Mouse (Mus musculus) skeletal muscle tissue, adult 2 months (tissue): ENCODE results near the gene Nxpe5.

Experiments
- DNase-seq: peaks from one replicate; pipeline ENCODE4 v3.0.0-alpha.2; 2012; ENCODE audit warnings: low read depth, low spot score

Nxpe5 gene

DNA sequence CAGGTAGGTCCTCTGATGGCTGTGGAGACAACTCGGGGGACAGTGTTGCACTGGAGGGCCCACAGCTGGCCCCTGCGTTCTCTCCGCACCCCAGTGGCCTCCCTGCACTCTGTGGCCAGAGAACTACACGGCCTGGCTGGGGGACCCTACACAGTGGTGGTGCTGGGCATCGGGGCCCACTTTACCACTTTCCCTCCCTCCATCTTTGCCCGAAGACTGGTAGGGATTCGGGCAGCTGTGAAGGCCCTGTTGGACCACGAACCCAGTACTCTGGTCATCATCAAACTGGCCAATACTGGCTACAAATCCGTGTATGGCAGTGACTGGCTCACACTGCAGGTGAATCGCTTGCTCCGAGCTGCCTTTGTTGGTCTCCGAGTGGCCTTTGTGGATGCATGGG lies 25.4 kb downstream of the Nxpe5 start:
- DNase-seq: no peak

GRCm38 (mm10) chr5:138253061-138253460 lies 27.4 kb downstream of the Nxpe5 start:
- no peak for DNase-seq

DNA sequence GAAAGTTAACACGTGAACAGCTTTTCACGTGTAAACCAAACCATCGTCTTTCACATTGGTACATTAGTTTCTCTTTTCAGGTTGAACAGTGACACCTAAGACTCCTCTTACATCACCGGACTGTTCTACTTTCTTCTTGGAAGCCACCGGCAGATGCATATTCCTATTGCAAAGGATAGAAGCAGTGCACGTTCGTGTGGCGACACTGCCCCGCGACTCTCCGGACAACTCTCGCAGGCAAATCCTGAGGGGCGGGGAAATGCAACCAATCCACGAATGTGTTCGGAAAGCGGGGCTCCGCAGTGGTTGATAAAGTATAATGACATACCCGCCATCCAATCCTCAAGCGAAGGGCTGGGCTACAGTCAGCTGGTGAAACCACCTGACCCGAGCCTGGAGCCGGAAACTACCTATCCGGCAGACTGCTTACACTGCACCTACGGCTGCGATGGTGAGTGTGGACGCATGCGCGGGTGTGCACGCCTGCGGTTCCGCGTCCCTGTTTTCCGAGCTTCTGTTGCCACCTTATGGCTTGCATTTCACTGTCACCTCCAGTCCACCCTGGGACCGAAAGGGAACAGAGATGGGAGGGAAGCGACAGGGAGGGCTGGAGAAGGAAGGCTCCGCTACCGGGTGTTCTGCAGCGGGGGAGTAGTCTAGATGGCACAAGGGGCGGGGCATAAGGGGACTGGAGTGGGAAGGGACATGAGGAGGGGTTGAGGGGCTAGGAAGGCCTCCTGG lies 29.8 kb downstream of the Nxpe5 start, which contains the start of gene Lamtor4:
Gene Lamtor4 (plus strand): TSS at position 130 of the 741 bp plus-strand sequence.
- DNase-seq: peak; percentile 96

DNA sequence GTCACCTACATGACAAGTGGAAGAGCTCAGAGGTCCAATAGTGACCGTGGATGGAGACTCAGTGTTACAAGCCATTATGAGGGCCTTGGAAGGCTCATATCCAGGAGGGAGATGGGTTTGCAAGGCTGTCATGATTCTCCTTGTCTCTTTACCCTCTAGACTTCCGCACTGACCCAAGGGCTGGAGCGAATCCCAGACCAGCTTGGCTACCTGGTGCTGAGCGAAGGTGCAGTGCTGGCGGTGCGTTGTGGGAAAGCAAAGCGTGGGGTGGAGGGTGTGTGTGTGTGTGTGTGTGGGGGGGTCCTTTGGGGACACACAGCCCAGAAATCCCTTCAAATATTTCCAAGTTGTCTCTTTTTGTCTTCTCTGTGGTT lies 30.4 kb downstream of the Nxpe5 start:
- no peak for DNase-seq

DNA sequence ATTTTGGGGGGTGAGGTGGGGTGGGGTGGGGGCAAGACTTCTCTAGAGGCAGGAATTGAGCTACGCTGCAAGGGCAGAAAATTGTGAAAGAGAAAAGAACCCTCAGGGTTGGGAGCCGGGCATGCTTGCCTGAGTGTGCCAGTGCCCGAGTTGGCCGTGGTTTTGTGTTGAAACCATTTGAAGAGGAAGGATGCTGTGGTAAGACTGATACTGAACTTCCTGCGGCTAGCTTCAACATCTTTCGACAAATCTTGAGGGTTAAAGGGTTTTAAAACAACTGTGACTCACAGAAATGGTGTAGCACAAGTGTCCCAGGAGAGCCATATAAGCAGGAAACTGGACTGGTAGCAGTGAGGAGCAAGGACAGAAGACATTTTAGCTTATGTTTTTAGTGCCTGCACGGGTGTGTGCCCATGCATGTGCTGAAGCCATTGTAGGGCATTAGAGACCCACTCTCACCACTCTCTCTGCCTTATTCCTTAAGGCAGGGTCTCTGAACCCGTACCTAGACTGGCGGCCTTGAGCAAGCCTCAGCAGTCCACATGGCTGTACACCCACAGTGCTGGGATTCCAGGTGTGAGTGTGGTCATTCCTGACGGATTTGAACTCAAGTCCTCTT lies 31.4 kb downstream of the Nxpe5 start:
- no peak for DNase-seq

GRCm38 (mm10) chr5:138257585-138257978 lies 31.9 kb downstream of the Nxpe5 start:
- DNase-seq: no peak

DNA sequence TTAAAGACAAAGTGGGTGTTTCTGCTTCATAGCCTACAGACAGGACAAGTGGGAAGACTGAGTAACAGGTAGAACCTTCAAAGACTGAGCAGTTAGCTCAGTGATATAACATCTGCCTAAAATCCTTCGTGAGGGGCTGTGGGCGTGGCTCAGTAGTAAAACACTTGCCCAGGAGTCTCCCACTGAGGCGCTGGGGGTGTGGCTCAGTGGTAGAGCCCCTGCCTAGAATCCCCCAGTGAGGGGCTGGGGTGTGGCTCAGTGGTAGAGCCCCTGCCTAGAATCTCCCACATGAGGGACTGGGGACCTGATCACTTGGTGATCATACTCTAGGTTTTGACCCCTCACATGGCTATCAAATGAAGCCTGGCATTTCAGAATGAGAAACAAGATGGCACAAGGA lies 32.4 kb downstream of the Nxpe5 start:
- no peak for DNase-seq

GRCm38 (mm10) chr5:138258542-138258941 lies 32.8 kb downstream of the Nxpe5 start:
- DNase-seq: no peak

- no peak for DNase-seq
Measured at GRCm38 (mm10) chr5:138258993-138259392, 33.3 kb downstream of the Nxpe5 start.

DNA sequence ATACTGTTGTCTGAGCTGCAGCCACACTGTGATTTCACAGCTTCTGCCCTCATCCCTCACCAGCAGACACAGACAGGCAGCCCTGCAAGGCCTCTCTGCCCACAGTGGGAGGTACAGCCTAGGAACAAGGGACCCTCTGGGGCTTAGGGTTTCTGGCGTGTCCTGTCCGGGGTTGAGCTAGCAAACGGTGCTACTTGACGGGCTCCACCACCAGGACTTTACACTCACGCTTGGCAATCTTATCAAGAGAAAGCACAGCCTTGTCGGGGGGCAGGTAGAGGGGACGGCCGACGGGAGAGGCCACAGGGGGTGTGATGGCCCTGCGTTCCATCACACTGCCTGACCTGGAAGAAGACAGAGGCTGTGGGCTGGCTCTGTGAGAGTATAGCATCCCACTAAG lies 34.4 kb downstream of the Nxpe5 start:
- no peak for DNase-seq

DNA sequence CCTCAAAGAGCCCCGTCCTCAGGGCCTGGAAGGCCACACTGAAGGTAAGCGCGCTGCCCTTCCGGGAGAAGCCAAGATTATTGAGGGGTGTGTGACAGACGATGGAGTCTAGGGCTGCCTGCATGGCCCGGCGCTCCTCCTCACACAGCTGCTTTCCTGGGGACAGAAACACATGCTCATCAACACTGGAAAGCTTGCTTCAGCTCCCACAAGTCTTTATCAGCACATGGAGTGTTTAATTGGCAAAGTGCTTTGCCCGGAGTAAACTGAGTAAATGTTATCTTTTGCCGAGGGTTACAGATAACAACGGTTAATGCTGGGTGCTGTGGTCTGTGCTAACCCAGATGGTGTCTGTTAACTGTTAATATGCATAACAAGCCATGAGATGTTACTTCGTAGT lies 35.1 kb downstream of the Nxpe5 start:
- DNase-seq: no peak

GRCm38 (mm10) chr5:138262001-138262400 lies 36.3 kb downstream of the Nxpe5 start:
- DNase-seq: no peak

GRCm38 (mm10) chr5:138262582-138263240 lies 37.0 kb downstream of the Nxpe5 start:
- no peak for DNase-seq

DNA sequence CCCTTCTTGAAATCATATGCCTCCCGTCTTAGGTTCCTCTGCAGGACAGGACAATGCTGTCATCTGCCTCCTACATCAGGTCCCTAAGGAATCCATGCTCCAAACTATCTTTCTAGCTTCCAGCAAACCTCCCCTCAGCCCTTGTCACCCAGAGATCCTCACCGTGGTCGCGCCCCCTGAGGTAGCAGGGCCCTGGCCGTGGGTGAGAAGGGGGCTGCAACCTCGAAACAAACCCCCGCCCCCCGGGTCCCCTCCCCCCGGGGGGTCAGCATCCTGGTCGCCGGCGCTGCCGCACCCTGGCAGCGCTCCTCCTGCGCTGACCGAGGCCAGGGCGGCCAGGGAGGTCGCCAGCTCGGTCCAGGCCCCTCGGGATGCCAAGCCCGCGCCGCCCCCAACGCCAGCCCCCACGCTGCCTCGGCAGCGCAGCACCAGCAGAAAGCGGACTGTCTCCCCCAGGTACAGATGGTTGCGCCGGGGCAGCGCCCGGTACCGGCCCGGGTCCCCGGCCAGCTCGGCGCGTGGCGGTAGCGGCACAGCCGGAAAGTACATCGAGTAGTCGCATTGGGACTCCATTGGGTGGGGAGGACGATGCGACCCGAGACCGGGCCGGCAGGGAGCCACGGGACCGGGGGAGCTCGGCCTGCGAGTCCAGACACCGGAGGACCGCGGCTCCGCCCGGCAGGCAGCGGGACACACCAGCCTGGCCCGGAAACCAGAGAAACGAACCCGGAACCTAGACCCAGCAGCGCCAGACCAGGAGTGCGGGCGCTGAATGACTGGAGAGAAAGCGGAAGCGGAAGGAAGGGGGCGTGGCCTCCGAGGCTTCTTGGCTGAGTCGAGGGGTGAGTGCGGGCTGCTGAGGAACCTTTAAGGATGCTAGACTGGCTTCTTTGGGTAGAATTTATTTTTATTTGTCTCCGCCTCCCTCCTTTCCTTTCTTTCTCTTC lies 37.8 kb downstream of the Nxpe5 start, which contains the start of gene BC037034:
Gene BC037034 (minus strand): TSS at position 774 of the 947 bp plus-strand sequence.
- peak; percentile 80 for DNase-seq

DNA sequence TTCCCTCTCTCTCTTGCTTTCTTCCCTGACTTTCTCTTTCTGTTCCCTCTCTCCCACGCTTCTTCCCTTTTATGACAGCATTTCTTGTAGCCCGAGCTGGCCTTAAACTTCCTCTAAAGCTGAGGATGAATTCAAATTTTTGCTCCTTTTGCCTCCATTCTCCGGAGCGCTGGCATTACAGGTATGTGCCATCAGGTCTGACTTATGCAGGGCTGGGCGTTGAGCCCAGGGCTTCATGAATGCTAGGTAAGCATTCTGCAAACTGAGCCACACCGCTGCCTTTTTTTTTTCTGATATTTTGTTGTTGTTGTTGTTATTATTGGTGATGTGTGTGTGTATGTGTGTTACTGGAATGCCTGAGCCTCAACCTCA lies 38.5 kb downstream of the Nxpe5 start:
- no peak for DNase-seq

GRCm38 (mm10) chr5:138265712-138266111 lies 40.0 kb downstream of the Nxpe5 start:
- DNase-seq: no peak

DNA sequence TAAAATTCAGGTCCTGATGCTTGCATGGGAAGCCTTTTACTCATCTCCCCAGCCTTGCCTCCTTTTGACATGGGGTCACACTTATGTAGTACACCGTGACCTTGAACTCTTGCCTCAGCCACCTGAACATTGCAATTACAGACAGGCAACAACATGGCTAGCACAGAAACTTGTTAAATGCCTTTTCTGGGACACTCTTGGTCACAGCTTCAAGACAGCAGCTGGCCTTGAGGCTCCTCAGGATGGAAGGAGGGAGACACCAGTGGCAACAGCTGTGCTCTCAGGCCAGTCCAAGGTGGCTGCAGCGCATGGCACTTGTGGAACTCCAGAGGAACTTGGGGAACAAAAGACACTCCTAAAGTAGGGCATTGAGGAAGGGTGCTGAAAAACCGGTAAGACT lies 41.4 kb downstream of the Nxpe5 start:
- no peak for DNase-seq

DNA sequence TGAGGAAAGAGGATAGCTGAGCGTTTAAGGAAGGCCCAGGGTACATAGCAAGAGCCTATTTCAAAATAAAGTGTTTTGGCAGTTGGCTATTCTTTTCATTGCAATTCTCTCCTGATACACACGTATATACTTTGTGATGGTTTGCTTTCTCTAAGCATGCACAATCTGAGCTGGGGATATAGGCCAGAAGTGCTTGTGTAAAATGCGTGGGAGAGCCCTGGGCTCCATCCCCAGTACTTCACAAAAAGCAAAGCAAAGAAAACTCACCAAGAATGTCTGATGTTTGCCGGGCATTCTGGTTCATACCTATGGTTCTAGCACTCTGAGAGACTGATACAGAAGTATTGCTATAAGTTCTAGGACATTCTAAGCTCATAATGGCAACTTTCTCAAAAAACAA lies 43.3 kb downstream of the Nxpe5 start:
- DNase-seq: no peak

DNA sequence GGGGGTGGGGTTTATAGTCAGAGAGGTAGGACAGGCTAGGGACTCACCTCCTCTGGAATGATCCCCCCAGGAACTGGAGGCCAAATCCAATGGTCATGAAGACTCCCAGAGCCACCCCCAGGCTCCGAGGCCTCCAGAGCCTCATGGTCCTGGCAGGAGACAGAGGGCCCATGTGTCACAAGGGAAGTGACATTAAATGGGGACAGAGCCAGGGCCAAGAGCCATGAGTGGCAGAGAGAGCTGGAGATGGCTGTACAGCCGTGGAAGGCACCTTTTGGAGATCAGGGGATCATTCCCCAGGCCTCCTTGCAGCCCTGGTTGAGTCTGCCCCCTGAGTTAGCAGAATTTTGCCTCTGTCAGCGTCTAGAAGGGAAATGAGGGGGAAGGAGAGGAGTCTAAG lies 45.5 kb downstream of the Nxpe5 start:
- no peak for DNase-seq

GRCm38 (mm10) chr5:138272409-138272923 lies 46.8 kb downstream of the Nxpe5 start, which contains the start of gene Gal3st4:
Gene Gal3st4, minus strand, starts transcription at chr5:138272840.
- no peak for DNase-seq

DNA sequence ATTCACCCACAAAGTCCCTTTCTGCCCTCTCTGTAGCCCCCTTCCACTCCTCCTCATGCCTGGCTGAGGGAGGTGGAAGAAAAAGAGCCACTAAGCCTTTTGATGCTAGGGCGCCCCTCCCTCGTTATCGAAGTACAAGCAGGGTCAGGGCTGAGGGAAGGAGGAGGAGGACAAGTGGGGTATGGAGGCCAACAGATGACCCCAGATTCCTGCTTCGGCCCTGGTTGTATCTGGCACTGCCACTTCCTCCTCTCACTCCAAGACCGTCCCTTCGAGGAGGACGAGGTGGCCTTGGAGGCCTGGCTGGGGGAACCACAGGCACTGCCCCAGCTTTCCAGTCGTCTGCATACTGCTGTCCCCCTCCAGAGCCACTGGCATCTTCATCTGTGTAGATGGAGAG lies 48.5 kb downstream of the Nxpe5 start:
- DNase-seq: no peak
